Mouse (Mus musculus) thymus, adult 2 months (tissue): ENCODE measurements at regions not wholly inside any gene's neighbourhood (a gene's known extent, or its start where the extent isn't known, plus 50 kb on each side); places are given as distances from the start of the nearest gene placed in this dataset.

ENCODE experiments used
- DNase-seq: peaks from one replicate; pipeline ENCODE4 v3.0.0; 2021
- H3K27ac ChIP-seq: fragments of 200-500 bp; 2 replicates; pipeline ENCODE4 v1.5.1; 2012; ENCODE audit warnings: low read length, control low read depth; ENCODE audit not compliant: control insufficient read depth, insufficient read depth
- H3K27me3 ChIP-seq: fragments of 200-500 bp; 2 replicates; pipeline ENCODE4 v1.6.1; 2012; ENCODE audit warnings: mild to moderate bottlenecking, low read length, moderate library complexity, mixed read lengths; ENCODE audit not compliant: control insufficient read depth, insufficient read depth
- H3K36me3 ChIP-seq: fragments of 200-500 bp; 2 replicates; pipeline ENCODE4 v1.6.1; 2012; ENCODE audit warnings: mild to moderate bottlenecking, low read length, moderate library complexity; ENCODE audit not compliant: control insufficient read depth, insufficient read depth
- H3K4me1 ChIP-seq: fragments of 200-500 bp; replicated peaks from 2 replicates; pipeline ENCODE4 v1.6.1; 2012; ENCODE audit warnings: low read length; ENCODE audit not compliant: control insufficient read depth, insufficient read depth
- H3K4me3 ChIP-seq: fragments of 200-500 bp; 2 replicates; pipeline ENCODE4 v1.5.1; 2012; ENCODE audit warnings: mild to moderate bottlenecking, low read length, control low read depth, moderate library complexity; ENCODE audit not compliant: control insufficient read depth, insufficient read depth
- CTCF ChIP-seq: fragments of 200-500 bp; IDR thresholded peaks from 2 replicates; pipeline ENCODE4 v1.5.1; 2012; ENCODE audit warnings: mild to moderate bottlenecking, control low read depth, low read length, moderate library complexity, borderline replicate concordance; ENCODE audit not compliant: control insufficient read depth, poor library complexity, insufficient read depth; ENCODE audit errors: extremely low read depth
- POLR2A ChIP-seq: fragments of 200-500 bp; IDR thresholded peaks from 2 replicates; pipeline ENCODE4 v1.6.1; 2012; ENCODE audit warnings: mild to moderate bottlenecking, low read length, control low read depth, moderate library complexity; ENCODE audit not compliant: control insufficient read depth, poor library complexity, insufficient read depth; ENCODE audit errors: extremely low read depth
- WGBS: fragments of 180-500 bp; shearing (Covaris S2); methylation state at CpG from one replicate; pipeline ENCODE4 v1.1.7; 2018; 5-methylcytosine and 5-hydroxymethylcytosine counted together

DNA sequence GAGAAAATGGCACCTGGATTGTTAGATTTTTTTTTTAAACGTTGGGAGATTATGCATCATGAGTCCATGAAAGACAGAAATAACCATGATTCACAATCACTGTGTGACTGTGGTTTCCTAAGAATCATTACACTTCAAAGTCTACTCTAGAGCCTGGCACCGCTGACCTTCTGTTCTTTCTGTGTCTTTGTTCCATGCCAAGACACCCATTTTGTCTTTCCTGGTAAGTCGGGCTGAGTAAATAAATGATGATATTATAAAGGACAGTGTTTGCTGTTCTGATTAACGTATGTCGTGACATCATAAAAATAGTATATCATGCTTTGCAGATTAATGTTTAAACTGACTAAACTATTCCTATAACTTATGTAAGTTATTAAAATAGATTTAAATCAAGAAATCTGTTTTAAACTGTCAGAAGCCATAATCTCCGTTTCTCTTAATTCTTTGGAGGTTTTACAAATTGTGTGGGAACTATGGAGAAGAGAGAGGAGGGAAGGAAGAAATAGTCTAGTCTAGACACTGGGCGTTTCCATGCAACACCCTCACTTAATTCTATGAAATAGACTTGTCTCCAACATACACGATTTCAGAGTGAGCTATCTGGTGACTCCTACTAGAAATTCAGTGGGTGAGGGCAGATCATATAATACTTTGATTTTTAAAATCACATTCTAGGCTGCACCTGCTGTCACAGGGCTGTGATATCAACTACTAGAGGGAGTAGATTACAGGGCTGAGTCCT lies 388.7 kb downstream of the Klf5 start:
- Histone ChIP-seq H3K27ac (no peak overlapping the region), H3K4me1 (no peaks in the 10 kb centered on the region), H3K27me3 (no peaks in the 10 kb centered on the region), H3K36me3 (no peaks in the 10 kb centered on the region), H3K4me3 (no peak overlapping the region)
- DNase-seq, result no peak
- TF ChIP-seq POLR2A, result no peak
- 89% methylated on average over 8 of the region's 8 CpGs for WGBS

GRCm38 (mm10) chr14:99688415-99688814 lies 389.9 kb downstream of the Klf5 start:
- H3K4me3 ChIP-seq, result no peak overlapping the region
- TF ChIP-seq CTCF (no peak), POLR2A (no peak)
- DNase-seq, result no peak
- no peaks in the 10 kb centered on the region for H3K4me1 ChIP-seq
- H3K27me3 ChIP-seq, result no peaks in the 10 kb centered on the region
- 91% methylated on average over 4 of the region's 4 CpGs for WGBS
- H3K27ac ChIP-seq, result no peak overlapping the region
- H3K36me3 ChIP-seq, result no peaks in the 10 kb centered on the region

- no peaks in the 10 kb centered on the region for H3K4me1 ChIP-seq
- 97% methylated on average over 7 of the region's 7 CpGs for WGBS
- no peak overlapping the region for H3K27ac ChIP-seq
- no peaks in the 10 kb centered on the region for H3K27me3 ChIP-seq
- no peak for DNase-seq
- H3K36me3 ChIP-seq, result no peaks in the 10 kb centered on the region
- no peak for TF ChIP-seq CTCF
- H3K4me3 ChIP-seq, result no peak overlapping the region
These were observed 397.8 kb downstream of the Klf5 start for GRCm38 (mm10) chr14:99696301-99696700.

- 88% methylated on average over 2 of the region's 2 CpGs for WGBS
- Histone ChIP-seq H3K4me3 (no peak overlapping the region), H3K27me3 (no peaks in the 10 kb centered on the region), H3K27ac (no peak overlapping the region), H3K4me1 (no peaks in the 10 kb centered on the region), H3K36me3 (no peaks in the 10 kb centered on the region)
- TF ChIP-seq POLR2A (no peak), CTCF (no peak)
- DNase-seq, result no peak
These were observed 401.1 kb downstream of the Klf5 start for GRCm38 (mm10) chr14:99699545-99699944.

GRCm38 (mm10) chr14:99706004-99706403 lies 407.5 kb downstream of the Klf5 start:
- H3K27ac ChIP-seq, result no peak overlapping the region
- no peaks in the 10 kb centered on the region for H3K27me3 ChIP-seq
- H3K36me3 ChIP-seq, result no peaks in the 10 kb centered on the region

DNA sequence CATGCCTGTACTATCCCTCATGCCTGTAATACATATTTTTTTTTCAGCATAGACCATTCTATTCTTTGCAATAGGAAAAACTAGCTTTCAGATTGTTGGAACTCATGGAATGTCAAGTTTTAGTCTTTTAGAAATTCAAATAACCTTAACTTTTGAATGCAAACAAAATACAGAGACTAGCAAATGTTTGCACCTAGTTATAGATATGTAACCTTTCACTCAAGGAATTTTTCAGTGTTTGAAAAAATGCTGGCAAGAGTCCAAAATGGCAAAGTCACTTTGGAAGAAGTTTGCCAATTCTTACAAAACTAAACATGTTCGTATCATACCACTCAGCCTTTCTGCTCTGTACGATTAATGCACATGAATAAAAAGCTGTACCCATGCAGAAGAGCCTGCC lies 409.6 kb downstream of the Klf5 start:
- Histone ChIP-seq H3K36me3 (no peaks in the 10 kb centered on the region), H3K27me3 (no peaks in the 10 kb centered on the region), H3K27ac (no peak overlapping the region), H3K4me3 (no peak overlapping the region), H3K4me1 (no peaks in the 10 kb centered on the region)
- no peak for TF ChIP-seq CTCF
- no peak for TF ChIP-seq POLR2A
- 91% methylated on average over 2 of the region's 2 CpGs for WGBS
- no peak for DNase-seq

More at GRCm38 (mm10) chr14:99706004-99706403, 407.5 kb downstream of the Klf5 start:
- Histone ChIP-seq H3K4me3 (no peak overlapping the region), H3K4me1 (no peaks in the 10 kb centered on the region)
- DNase-seq, result no peak
- WGBS, result 95% methylated on average over 10 of the region's 10 CpGs
- TF ChIP-seq POLR2A (no peak), CTCF (no peak)

- TF ChIP-seq CTCF (no peak), POLR2A (no peak)
- Histone ChIP-seq H3K27me3 (no peaks in the 10 kb centered on the region), H3K27ac (no peak overlapping the region), H3K4me1 (no peaks in the 10 kb centered on the region), H3K36me3 (no peaks in the 10 kb centered on the region), H3K4me3 (no peak overlapping the region)
- DNase-seq, result no peak
- WGBS, result 91% methylated on average over 2 of the region's 2 CpGs
These were observed 411.3 kb downstream of the Klf5 start for GRCm38 (mm10) chr14:99709764-99710163.
